Mouse (Mus musculus) forebrain, embryonic 14.5 days (tissue): ENCODE measurements around the gene Rps9. TPM values are rescaled to one million over a fixed set of nuclear protein-coding genes. Genes with fewer than 3 reads are reported as not detected.

Experiments used
- ATAC-seq: fragments of 200-750 bp; cut with Nextera tagmentation; 2 replicates; pipeline ENCODE4 v1.8.0; 2017; ENCODE audit warnings: mild to moderate bottlenecking, moderate library complexity
- DNase-seq: peaks from one replicate; pipeline ENCODE4 v3.0.0-alpha.2; 2015; ENCODE audit warnings: low spot score
- H3K27ac ChIP-seq: fragments of 300-500 bp; sonication (generic); 2 replicates; pipeline ENCODE4 v1.5.1; 2014; ENCODE audit warnings: low read depth, mild to moderate bottlenecking, control low read depth, low read length, moderate library complexity
- H3K27me3 ChIP-seq: fragments of 300-500 bp; sonication (generic); replicated peaks from 2 replicates; pipeline ENCODE4 v1.6.1; 2014; ENCODE audit warnings: low read length, control low read depth, mixed read lengths; ENCODE audit not compliant: control insufficient read depth, insufficient read depth
- H3K36me3 ChIP-seq: fragments of 300-500 bp; sonication (generic); 2 replicates; pipeline ENCODE4 v1.6.1; 2014; ENCODE audit warnings: low read length, control low read depth; ENCODE audit not compliant: control insufficient read depth, insufficient read depth
- H3K4me1 ChIP-seq: fragments of 300-500 bp; sonication (generic); 2 replicates; pipeline ENCODE4 v1.6.1; 2014; ENCODE audit warnings: antibody characterized with exemption, low read length, control low read depth; ENCODE audit not compliant: control insufficient read depth, insufficient read depth
- H3K4me2 ChIP-seq: fragments of 300-500 bp; sonication (generic); 2 replicates; pipeline ENCODE4 v1.6.1; 2014; ENCODE audit warnings: mild to moderate bottlenecking, control low read depth, low read length
- H3K4me3 ChIP-seq: fragments of 300-500 bp; sonication (generic); 2 replicates; pipeline ENCODE4 v1.5.1; 2014; ENCODE audit warnings: low read depth, low read length, control low read depth
- H3K9ac ChIP-seq: fragments of 300-500 bp; sonication (generic); 2 replicates; pipeline ENCODE4 v1.6.1; 2014; ENCODE audit warnings: mild to moderate bottlenecking, low read length, control low read depth, moderate library complexity
- H3K9me3 ChIP-seq: fragments of 300-500 bp; sonication (generic); replicated peaks from 2 replicates; pipeline ENCODE4 v1.6.1; 2016; ENCODE audit warnings: low read length, control low read depth, mixed read lengths; ENCODE audit not compliant: control insufficient read depth
- WGBS: fragments of 180-500 bp; shearing (Covaris S2); extraction: QIAGEN DNeasy Blood & Tissue Kit; methylation state at CpG from one replicate; pipeline ENCODE4 v1.1.7; 2014; 5-methylcytosine and 5-hydroxymethylcytosine counted together
- polyA plus RNA-seq: library from polyadenylated mRNA; unstranded; fragments of >200 nt; fragmentation: Nextera tagmentation; extraction: Ambion mirVana; gene quantifications from 2 replicates; pipeline ENCODE4 v1.2.1, GENCODE M21; 2014

Gene Rps9
- 1,006 and 1,170 TPM in 2 replicates for polyA plus RNA-seq

DNA sequence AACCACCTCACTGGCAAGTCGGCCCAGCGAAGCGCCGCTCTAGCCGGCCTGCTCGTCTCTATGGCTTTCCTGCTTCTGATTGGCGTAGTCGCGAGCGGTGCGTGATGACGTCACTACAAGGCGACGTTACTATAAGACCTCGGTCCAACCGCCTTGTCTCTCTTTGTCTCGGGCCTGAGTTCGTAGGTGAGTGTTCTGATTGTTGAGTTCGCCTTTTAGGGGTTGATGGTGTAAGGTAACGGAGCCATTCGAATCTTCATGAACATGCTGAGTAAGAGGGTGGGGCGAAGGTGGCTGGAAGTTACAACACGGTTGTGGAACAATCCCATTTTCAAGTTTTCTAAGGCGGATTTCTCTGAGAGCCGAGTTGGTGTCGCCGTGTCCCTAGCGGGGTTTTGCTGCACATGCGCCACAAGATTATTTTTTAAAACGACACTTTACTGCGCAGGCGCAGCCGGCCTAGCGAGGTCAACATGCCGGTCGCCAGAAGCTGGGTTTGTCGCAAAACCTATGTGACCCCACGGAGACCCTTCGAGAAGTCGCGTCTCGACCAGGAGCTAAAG is at the start of gene Rps9:
TSS of gene Rps9 (plus strand) at position 115 of the 563 bp plus-strand sequence.
- no peaks in the 10 kb centered on the region for H3K27me3 ChIP-seq
- 1% methylated on average over 42 of the region's 42 CpGs for WGBS
- H3K9me3 ChIP-seq: no peaks in the 10 kb centered on the region
- peak within 1 kb of the TSS; percentile 97 for H3K4me2 ChIP-seq
- peaks cover 51% of the 10 kb centered on the region for H3K36me3 ChIP-seq
- peak within 1 kb of the TSS; percentile 87 for H3K4me3 ChIP-seq
- H3K27ac ChIP-seq: peak within 1 kb of the TSS; percentile 94
- ATAC-seq (peak; percentile 96), DNase-seq (peak; percentile 99)
- peak within 1 kb of the TSS; percentile 89 for H3K9ac ChIP-seq
- peaks cover 11% of the 10 kb centered on the region for H3K4me1 ChIP-seq

GRCm38 (mm10) chr7:3656966-3657365 is 46.8 kb upstream of the Rps9 start:
- ATAC-seq: no peak
- Histone ChIP-seq H3K9me3 (no peaks in the 10 kb centered on the region), H3K4me2 (no peak overlapping the region), H3K9ac (no peak overlapping the region), H3K27ac (no peak overlapping the region), H3K36me3 (peaks cover 100% of the 10 kb centered on the region), H3K4me1 (no peaks in the 10 kb centered on the region), H3K27me3 (no peaks in the 10 kb centered on the region), H3K4me3 (no peak overlapping the region)
- DNase-seq: no peak
- WGBS: 91% methylated on average over 4 of the region's 4 CpGs

DNA sequence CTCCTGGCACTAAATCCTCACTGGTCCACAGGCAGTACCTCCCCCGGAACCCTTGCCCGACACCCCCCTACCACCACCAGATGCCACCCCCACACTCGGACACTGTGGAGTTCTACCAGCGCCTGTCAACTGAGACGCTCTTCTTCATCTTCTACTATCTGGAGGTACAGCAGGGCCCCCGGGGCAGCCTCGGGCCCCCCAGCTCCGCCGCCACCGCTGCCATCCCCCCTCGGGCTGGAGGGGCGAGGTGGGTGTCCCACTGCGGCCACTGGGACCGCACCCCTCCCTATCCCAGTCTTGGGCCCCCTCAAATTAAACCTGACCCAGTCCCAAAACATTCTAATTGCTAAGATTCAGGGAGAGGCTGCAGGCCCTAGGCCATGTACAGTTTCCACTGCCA is 45.2 kb upstream of the Rps9 start:
- peaks cover 1% of the 10 kb centered on the region; the same call in 1 of the 2 replicates for H3K4me1 ChIP-seq
- no peak overlapping the region for H3K4me3 ChIP-seq
- ATAC-seq (no peak), DNase-seq (no peak)
- 94% methylated on average over 14 of the region's 14 CpGs for WGBS
- H3K4me2 ChIP-seq: no peak overlapping the region
- H3K27ac ChIP-seq: no peak overlapping the region
- H3K9ac ChIP-seq: no peak overlapping the region
- H3K36me3 ChIP-seq: peaks cover 100% of the 10 kb centered on the region
- no peaks in the 10 kb centered on the region for H3K9me3 ChIP-seq
- no peaks in the 10 kb centered on the region for H3K27me3 ChIP-seq

DNA sequence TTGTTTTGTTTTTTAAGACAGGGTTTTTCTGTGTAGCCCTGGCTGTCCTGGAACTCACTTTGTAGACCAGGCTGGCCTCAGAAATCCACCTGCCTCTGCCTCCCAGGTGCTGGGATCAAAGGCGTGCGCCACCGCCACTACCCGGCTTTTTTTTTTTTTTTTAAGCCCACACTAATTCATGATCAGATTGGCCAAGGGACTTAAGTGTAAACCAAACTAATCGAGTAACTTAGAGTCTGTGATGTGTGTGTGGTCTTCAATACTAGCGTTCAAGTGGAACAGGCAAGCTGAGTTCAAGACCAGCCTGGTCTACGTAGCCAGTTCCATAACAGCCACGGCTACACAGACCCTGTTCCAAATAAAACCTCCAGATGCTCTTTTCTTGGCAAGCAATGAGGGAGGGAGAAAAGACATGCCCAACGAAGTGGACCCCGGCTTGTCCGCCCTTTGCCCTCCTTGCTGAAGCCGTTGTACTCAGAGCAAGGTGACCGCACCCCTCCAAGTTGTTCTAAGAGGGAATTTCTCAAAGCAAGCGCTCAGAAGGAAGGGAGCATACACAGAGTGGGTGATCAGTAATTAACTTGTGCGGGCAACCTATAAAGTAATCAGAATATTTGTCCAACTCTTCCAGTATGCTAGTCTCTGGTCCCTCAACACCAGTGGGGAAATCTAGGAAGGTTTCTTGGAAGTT is 39.1 kb upstream of the Rps9 start:
- 31% methylated on average over 15 of the region's 15 CpGs for WGBS
- peak overlapping the region; percentile 69 for H3K4me3 ChIP-seq
- peak overlapping the region; percentile 76 for H3K9ac ChIP-seq
- no peaks in the 10 kb centered on the region for H3K9me3 ChIP-seq
- no peaks in the 10 kb centered on the region for H3K27me3 ChIP-seq
- H3K36me3 ChIP-seq: peaks cover 39% of the 10 kb centered on the region
- H3K4me2 ChIP-seq: peak overlapping the region; percentile 84
- peak; percentile 37 for ATAC-seq
- peaks cover 10% of the 10 kb centered on the region for H3K4me1 ChIP-seq
- peak overlapping the region; percentile 80 for H3K27ac ChIP-seq
- DNase-seq: peak; percentile 11

DNA sequence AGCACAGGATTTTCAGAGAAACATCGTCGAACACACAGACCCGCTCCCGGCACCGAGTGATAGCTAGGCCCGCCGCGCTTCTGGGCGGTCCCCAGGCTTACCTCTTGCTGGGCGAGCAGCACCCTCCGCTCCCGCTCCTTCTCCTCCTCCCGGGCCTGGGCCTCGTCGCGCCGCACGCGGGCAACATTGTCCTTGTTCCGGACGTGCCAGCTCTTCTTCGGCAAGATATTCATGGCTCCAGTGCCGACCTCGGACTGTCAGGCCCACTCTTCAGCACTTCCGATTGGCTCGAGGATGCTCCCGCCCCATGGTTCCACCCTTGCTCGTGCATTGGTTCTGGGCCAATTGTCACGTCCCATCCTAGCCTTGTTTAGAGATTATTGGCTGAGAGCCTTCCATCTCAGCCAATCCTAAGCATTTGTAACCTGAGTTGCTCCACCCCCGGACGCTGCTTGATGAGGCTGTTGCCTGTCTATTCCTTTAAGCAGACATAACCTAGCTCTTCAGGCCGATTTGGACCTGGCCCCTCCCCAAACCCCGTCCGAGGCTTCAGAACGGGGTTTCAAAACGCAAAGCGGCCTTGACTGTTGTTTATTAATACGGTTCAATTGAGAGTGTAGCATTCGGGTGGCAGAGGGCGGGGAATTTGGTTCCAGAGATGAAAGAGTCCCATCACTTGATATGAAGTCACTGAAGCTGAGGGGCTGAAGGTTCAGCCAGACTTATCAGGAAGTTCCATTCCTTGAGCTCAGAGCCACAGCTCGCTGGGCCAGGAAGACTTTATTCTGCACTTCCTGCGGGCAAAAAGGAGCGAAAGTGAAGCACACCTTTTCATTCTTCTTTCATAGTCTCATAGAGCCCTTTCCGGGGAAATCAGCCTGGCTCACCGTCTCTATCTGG is 38.3 kb upstream of the Rps9 start, which contains the start of gene Leng1:
TSS of gene Leng1 (minus strand) at position 626 of the 900 bp plus-strand sequence.
- Histone ChIP-seq H3K27ac (peak within 1 kb of the TSS; percentile 80), H3K9ac (peak within 1 kb of the TSS; percentile 76), H3K36me3 (peaks cover 31% of the 10 kb centered on the region), H3K27me3 (no peaks in the 10 kb centered on the region), H3K9me3 (no peaks in the 10 kb centered on the region), H3K4me3 (peak within 1 kb of the TSS; percentile 69), H3K4me1 (peaks cover 10% of the 10 kb centered on the region), H3K4me2 (peak within 1 kb of the TSS; percentile 84)
- peak; percentile 99 for ATAC-seq
- DNase-seq: peak; percentile 99
- 4% methylated on average over 45 of the region's 45 CpGs for WGBS

GRCm38 (mm10) chr7:3666921-3667391 is 36.8 kb upstream of the Rps9 start:
- Histone ChIP-seq H3K4me2 (no peak overlapping the region), H3K27ac (no peak overlapping the region), H3K9me3 (no peaks in the 10 kb centered on the region), H3K36me3 (peaks cover 16% of the 10 kb centered on the region), H3K4me1 (peaks cover 10% of the 10 kb centered on the region), H3K4me3 (no peak overlapping the region), H3K9ac (no peak overlapping the region), H3K27me3 (no peaks in the 10 kb centered on the region)
- DNase-seq (no peak), ATAC-seq (no peak)
- 19% methylated on average over 14 of the region's 14 CpGs for WGBS

- ATAC-seq (peak; percentile 90), DNase-seq (peak; percentile 87)
- 0 out of 2 replicates have a peak, but pooled peaks cover 4% of the 10 kb centered on the region for H3K36me3 ChIP-seq
- 73% methylated on average over 10 of the region's 10 CpGs for WGBS
- H3K4me1 ChIP-seq: no peaks in the 10 kb centered on the region
- no peak overlapping the region for H3K4me3 ChIP-seq
- H3K4me2 ChIP-seq: no peak overlapping the region
- H3K27ac ChIP-seq: no peak overlapping the region
- no peak overlapping the region for H3K9ac ChIP-seq
- H3K9me3 ChIP-seq: no peaks in the 10 kb centered on the region
- H3K27me3 ChIP-seq: no peaks in the 10 kb centered on the region
Observed at GRCm38 (mm10) chr7:3674507-3675227, 29.1 kb upstream of the Rps9 start.

DNA sequence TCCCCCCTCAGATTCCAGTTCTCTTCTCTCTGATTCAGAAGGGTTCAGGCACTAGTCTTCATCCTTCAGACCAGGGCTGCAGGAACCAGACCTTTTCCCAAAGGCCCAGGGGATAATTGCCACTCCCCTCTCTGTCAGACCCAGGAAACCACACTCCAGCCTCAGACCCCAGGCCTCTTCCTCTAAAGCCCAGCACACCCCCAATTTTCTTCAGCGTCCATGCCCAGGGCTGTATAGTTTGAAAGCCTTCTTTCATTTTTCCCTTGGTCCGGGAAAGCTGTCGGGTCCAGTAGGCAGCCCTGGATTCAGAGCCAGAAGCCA is 28.6 kb upstream of the Rps9 start:
- ATAC-seq (no peak), DNase-seq (no peak)
- no peaks in the 10 kb centered on the region for H3K27me3 ChIP-seq
- no peak overlapping the region for H3K27ac ChIP-seq
- H3K4me2 ChIP-seq: no peak overlapping the region
- WGBS: 77% methylated on average over 3 of the region's 3 CpGs
- H3K4me3 ChIP-seq: no peak overlapping the region
- 0 out of 2 replicates have a peak, but pooled peaks cover 4% of the 10 kb centered on the region for H3K36me3 ChIP-seq
- H3K9ac ChIP-seq: no peak overlapping the region
- no peaks in the 10 kb centered on the region for H3K9me3 ChIP-seq
- H3K4me1 ChIP-seq: no peaks in the 10 kb centered on the region
